Mouse (Mus musculus): Measurements from ENCODE around the gene Sema4b.

The Sema4b gene

DNA sequence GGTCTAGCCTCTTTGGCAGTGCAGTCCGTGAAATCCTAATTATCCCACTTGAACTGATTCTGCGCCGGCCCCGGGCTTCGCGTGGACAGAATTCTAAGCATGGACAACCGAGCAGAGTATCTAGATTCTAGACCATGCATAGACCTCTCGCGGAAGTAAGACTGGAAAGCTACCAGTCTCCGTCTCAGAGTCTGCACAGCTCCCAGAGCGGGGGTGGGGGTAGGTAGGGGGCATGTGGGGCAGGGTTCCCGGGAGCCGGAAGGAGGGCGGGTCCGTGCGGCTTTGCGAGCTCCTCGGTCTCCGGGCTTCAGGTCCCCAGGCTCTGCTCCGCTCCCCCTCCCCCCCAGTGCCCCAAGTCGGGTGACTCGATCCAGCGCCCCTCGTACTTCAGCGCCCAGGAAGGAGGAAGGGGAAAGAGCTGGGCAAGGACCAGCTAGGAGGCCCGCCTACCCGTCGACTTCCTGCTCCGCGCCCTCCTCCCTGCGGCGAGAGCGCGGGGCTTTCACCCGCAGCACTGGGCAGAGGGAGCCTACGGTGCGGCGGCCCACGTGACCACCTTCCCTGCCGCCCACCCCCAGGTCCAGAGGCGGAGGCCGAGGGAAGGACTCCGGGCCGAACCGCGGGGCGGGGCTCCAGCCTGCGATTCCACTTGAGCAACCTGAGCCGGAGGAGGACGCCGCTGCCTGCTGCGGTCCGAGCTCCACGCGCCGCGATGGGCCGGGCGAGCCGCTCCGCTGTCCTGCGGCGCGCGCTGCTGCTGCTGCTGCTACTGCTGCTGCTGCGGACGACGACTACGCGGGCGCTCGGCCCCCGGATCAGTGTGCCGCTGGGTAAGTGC, 11.5 kb downstream of the Sema4b start:
- DNase-seq (ENCODE audit: low spot score), result peak; percentile 65

DNA sequence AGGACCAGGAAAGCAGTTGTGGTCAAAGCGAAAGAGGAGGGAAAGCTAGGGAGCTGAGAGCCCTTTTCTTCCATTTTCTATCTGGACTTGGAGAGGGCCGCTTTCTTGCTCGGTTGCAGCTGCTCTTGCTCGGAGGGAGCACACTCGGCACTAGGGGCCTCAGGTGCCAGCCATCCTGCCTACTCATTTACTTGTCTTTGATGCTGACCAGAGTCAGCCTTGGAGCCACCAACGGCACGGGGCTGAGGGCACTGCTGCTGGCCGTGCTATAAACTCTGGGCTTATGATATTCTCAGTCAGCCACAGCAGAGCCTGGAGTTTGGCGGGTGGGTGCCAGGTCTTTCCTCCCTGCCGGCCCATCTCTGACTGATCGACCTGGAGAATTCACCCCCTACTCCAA, 12.2 kb downstream of the Sema4b start:
- no peak for DNase-seq (ENCODE audit: low spot score)

DNA sequence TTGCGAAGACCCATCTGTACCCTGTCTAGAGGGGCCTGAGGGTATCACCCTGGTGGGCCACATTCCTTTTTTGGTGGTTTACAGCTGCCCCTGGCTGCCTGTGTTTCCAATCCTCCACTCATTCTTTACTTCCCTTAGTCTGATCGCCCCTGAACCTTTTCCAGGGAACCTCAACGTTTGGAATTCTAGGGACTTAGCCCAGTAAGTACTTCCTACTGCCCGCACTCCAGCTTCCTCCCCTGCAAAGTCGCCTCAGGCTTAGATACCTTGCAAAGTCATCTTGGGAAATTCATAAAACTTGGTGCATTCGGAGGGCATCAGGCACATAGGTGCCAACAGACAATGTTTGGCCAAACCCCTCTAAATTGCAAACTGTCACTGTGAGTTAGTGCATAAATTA, 12.6 kb downstream of the Sema4b start:
- DNase-seq (ENCODE audit: low spot score), result no peak

DNA sequence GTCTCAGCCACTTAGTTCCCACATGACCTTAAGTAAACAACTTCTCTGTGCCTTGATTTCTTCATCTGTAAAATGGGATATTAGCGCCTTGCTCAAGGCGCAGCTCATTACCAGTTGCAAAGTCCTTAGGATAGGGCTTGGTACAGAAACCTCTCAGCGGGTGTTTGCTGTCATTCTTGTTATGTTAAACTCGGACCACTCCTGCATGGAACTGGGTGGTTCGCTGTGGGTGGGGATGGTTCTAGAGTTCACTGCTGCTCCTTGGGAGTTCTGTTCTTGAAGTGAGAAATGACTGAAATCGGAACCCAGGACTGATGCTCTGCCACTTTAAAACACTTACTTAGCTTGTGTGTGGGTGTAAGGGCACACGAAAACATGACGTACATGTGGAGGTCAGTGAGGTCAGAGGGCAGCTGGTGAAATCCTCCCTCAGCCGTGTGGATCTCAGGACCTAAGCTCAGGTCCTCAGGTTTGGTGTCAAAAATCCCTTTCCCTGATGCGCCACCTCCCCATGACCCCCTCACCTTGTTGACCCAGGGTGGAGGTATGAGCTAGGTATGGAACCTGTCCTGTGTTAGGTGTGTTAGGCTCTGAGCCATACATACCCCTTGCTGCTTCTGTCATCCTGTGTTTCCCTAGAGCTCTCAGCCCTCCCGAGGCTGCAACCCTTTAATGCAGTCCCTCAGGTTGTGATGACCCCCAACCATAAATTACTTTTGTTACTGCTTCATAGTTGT, 13.4 kb downstream of the Sema4b start:
- DNase-seq (ENCODE audit: low spot score), result no peak

DNA sequence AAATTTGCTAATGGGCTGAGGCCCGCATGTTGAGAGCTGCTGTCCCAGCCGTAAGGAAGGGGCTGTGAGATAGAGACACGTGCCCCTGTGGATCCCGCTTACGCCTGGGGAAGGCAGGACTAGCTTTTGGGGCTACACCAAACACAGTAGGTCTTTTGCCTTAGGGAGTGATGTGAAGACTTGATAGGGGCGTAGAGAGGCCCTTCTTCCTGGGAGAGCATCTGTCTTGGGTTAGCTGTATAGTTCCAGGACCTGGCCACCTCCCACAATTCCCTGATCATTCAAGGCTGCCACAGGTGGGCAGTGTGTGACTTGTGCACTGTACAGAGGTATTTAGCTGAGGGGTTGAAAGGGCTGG, 13.9 kb downstream of the Sema4b start:
- DNase-seq (ENCODE audit: low spot score), result no peak

DNA sequence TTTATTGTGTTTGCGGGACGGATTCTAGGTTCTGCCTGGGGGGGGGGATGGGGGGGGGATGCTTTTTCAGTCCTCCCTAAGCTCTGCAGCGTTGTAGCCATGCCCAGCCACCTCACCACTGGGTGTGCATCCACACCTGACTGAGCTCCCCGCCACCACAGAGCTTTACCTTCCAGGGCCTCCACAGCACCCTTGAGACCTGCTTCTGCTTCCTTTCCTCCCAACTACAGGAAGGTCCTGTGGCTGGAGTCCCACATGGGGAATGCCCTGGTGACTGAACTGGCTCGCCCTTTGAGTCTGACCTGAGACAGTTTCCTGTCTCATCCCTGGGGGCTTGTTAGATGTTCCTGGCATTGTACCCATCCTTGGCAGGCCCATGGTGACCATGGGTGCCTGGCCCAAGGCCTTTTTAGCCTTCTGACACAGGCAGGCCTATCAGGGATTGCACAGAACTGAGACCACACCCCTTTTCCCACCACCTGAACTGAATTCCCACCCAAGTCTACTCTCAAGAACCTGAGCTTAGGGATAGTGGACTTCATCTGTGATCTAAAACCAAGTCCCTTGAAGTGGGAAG, 14.4 kb downstream of the Sema4b start:
- no peak for DNase-seq (ENCODE audit: low spot score)

DNA sequence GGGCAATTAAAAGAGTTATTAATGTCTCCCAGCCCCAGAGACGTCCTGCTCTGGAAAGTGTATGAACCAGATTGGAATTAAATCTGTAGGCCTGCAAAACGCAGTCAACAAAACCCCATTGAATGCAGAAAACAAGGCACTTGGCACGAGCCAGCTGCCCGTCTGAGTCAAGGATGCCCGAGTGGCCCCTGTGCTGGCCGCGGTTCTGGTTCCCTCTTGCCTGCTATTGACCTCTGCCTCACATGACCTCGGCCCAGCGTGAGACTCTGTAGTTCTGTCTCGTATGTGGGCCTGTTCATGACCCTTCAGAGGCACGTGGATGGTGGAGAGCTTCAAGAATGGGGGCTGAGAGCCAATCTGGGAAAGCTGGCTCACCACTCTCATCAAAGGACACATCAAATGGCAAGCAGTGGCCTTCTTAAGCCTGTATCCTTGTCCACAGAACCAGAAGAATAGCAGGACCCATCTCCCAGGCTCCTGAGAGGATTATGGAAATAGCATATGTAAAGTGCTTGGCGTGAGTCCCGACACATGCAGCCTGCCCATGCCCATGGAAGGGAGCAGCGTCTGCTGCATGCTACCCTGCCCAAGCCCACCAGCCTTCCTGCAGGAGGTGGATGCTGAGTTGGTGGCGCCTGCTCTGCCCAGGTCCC, 15.4 kb downstream of the Sema4b start:
- no peak for DNase-seq (ENCODE audit: low spot score)

DNA sequence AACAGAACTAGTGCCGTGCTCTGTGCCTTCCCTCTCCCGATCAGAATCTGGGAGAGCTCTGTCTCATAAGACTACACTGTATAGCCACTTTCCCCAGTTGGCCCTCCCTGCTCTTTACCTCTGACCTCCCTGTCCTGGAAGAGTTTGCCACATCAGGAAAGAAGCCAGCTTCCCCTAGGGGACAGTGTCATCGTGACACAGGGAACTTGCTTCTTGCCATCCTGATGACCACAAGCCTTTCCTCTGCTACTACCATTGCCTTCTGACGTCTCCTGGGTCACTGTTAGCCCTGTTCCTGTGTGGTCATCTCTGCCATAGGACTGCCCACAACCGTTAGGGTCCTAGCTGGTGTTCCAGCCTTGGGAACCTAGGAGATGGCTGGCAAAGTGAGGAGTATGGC, 16.3 kb downstream of the Sema4b start:
- peak; percentile 83 for DNase-seq (ENCODE audit: low spot score)

DNA sequence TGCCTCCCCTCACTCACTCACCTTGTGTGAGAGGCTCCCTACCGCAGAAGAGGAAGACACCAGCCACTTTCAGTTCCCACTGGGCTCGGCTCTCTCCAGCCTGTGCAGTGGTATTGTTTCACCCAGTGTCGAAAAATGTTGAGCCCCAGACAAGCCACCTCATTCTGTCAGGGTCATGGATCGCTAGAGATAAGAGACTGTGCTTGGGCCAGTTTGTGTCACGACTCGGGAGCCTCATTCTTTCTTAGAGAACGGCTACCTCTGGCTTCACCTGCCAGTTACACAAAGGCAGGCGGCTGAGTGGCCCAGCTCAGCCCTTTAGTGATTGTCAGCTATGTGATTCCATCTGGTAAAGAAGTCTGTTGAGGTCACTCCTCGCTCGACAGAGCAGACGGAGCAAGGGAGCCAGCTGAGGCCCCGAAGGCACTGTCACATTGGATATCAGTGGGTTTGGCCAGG, 17.0 kb downstream of the Sema4b start:
- no peak for DNase-seq (ENCODE audit: low spot score)

DNA sequence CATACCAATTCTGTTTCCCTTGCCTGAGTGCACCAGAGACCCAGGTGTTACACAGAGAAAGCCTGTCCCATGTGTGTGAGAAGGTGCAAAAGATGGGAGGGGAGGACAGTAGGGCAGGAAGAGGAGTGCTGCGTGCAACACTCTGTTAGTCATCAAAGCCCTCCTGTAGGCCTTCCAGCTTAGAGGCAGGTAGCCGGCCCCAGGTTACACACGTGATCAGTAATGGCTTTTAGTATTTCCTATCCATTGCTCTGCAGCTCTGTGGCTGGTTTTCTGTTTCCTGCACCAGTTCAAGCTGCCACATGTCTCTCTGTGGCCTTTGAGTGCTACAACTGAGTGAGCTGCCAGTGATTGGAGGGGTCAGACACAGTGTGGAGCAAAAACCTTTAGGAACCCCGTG, 17.7 kb downstream of the Sema4b start:
- DNase-seq (ENCODE audit: low spot score), result no peak

DNA sequence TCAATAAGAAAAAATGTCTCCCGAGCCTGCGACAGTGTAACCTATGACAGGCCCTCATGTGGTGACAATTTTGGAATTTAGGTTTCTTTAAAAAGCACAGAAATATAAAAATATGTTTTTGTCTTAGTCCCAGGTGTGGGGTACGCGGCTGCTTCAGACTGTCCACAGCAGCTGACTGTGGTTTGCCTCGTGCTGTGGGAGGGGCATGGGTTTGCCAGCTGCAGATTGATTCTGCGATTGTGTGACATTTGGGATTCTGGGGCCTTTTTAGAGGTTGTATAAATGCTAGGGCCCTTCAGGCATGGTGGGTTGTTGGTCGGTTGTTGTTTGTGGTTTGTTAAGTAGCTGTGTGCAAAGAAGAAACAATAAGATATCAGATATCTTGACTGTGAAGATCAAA, 18.3 kb downstream of the Sema4b start:
- DNase-seq (ENCODE audit: low spot score), result no peak

DNA sequence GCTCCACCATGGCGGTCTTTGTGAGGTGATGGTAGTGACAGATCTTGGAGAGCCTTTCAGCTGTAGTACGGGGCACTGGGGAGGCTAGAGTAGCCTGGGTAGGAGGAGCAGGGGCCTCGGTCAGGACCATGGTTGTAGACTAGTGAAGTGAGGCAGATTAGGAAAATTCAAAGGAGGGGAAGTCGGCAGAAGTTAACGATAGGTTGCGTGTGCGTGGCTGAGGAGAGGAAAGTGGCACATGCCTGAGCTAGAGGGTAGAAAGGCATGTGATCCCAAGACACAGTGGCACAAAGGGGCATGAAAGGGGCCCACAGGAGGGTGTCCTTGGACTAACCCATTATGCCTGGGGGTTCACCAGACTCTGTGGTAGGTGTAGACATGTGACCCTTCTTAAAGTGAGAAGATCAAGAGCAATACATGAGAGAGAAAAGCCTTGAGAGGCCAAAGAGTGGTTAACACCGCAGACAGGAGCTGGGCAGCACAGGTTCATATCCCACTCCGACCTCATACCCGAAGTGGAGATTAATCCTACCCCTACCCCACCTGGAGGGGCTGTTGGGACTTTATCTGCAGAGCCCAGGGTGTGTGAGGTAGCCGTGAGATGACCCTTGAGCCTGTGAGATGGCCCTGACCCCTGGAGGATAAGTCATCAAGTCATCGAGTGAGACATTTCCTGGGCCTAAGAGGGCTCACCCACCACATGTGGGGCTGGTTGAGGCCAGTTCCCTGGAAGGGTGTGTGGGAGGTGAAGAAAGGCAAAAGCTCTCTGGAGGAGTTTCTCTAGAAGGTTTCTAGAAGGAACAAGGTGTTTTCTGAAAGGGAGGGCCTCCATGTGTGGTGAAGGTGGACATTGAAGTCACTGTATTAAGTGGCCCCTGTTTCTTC, 19.3 kb downstream of the Sema4b start:
- no peak for DNase-seq (ENCODE audit: low spot score)

DNA sequence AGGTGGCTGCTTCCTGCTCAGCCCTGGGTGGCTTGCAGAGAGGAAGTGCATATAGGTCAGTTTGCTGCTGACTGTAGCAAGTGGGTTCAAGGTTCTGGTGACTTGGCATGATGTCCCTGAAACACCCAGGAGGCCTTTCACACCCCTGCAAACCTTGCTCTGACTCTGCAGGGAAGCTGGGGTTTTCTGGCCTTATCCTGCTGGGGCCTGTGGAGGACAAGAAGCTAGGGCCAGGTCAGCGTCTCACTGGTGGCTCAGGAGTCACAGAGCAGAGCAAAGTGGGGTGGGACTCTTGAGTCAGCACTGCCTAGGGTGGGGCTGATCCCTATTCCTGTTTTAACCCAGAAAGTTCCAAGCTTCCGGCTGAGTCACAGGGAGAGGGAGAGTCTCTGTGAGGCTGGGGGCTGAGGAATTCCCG, 20.7 kb downstream of the Sema4b start:
- peak; percentile 43 for DNase-seq (ENCODE audit: low spot score)

DNA sequence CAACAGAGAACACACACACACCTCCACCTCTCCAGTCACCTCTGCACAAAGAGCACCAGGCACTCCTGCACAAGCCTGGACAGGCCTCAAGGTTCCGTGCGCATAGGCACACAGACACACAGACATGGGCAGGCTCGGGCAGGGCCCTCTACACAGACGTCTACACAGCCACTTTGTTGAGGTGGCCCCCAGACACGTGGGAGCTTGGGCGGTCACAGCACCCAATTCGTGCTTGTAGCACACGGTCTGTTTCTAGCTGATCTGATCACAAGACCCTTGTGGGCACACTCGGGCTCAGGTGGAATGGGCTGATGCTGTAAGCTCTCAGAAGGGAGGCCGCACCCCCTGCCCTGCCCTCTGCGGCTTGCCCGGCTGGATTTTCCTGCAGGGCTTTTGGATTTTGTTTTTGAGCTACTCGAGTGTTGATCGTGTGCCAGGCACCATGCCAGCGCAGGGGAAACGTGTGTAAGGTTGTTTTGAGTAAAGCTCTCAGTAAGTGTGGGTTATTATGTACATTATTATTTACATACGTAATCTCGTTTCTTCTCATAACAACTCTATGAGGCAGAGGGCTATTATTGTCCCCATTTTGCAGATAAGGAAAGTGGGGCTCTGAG, 21.5 kb downstream of the Sema4b start:
- DNase-seq (ENCODE audit: low spot score), result no peak

DNA sequence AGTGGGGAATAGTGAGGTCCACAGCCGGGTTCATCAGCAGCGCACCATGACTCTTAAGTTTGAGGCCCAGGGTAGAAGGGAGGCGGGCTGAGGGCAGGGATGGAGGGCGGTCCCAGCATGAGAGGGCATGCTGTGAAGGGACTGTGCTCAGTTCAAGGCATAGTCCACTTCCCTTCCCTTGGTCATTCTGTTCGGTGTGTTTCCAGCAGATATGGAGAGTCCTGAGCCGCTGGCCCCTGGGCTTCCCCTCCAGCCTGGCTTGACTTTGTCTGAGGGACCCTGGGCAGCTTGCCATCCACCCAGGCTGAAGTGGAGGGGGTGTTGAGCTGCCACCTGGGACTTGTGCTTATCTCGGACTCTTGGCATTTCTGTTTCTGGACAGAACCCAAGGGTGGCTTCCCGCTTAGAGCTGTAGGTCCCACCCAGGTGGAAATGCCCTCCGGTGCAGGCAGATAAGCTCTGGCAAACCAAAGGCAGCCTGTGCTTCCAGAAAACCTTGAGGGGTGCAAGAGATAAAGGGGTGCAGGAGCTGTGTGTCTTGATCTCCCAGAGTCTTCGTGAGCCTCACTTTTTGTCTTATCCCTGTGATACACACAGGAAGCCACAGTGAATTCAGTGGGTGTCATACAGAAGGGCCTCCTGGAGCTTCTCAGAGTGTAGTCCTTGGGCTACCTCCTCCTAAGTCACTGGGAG, 22.2 kb downstream of the Sema4b start:
- no peak for DNase-seq (ENCODE audit: low spot score)

DNA sequence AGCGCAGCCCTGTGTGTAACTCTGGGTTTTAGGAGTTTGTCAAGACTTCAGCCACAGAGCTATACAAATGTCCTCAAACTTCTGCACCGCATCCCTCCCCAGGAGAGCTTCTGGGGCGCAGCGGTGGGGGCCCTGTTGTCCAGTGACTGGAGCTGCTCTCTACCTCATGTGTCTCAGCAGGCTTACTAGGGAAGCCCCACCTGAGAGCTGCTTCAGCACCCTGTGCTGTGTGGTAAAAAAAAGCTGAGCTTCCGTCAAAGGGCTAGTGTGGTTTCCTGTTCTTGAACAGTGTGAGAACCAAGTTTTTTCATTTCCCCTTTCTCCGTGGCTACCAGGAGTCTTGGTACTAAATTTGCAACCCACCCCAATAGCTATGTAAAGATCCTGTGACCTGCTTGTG, 23.0 kb downstream of the Sema4b start:
- no peak for DNase-seq (ENCODE audit: low spot score)

DNA sequence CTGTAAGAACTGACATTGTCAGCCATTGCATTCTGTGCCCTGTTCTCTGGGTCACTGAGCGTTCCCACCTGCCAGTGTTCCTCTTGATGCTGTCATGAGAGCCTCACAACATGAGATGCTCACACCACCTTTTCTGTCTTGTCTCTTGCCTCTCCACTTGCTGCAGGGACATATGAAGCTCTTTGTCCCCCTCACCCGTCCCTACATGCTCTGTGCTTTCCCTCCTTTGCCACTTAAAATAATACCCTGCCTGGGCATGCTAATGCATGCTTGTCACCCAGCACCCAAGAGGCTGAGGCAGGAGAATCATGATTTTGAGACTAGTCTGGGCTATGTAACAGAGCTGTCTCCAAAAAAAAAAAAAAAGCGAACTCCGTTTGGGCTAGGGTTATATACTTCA, 24.3 kb downstream of the Sema4b start:
- no peak for DNase-seq (ENCODE audit: low spot score)

DNA sequence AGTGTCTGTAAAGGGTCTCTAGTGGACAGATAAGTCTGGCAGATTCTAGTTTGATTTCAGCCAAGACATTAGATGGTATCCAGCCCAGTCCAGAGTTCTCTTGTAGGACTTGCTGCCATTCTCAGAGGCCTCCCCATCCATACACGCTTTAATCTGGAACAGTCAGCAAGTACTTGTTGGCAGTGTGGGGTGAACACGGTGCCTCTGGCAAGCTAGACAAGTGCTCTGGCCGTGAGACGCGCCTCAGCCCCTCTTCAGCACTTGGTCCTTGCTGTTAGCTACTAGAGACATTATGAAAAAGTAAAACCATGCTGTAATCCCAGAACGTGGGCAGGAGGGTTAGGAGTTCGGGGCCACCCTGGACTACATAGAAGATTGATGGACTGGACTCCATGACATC, 27.0 kb downstream of the Sema4b start:
- DNase-seq (ENCODE audit: low spot score), result no peak

DNA sequence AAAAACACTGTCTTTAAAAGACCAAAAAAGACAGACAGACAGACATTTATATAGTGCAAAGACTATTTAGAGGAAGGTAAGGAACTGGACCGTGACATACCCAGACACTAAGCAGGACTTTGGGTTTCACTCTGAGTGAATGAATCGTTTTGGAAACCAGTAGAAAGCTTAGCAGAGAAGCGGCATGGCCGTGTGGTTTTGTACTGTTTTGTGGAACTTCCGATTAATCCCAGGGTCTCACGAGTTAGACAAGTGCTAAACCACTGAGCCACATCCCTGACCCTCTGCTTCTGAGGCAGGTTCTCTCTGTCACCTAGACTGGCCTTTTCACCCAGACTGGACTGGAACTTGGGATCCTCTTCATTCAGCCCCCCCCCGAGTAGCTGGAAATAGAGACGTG, 27.8 kb downstream of the Sema4b start:
- no peak for DNase-seq (ENCODE audit: low spot score)

DNA sequence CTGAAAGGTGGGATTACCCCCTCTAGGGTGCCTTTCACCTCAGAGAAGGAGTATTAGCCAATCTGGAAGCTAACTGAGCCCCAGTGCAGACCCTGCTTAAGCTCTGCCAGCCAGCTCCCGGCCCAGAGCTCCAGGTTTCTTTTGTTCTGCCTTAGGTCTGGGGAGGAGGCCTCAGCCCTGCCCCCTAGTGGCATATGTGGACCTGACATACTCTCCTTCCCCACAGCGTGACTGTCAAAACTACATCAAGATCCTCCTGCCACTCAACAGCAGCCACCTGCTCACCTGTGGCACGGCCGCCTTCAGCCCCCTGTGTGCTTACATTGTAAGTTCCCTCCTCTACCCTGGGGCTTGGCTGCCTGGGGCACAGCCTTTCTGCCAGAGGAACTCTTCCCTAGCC, 28.8 kb downstream of the Sema4b start:
- DNase-seq (ENCODE audit: low spot score), result peak; percentile 65

DNA sequence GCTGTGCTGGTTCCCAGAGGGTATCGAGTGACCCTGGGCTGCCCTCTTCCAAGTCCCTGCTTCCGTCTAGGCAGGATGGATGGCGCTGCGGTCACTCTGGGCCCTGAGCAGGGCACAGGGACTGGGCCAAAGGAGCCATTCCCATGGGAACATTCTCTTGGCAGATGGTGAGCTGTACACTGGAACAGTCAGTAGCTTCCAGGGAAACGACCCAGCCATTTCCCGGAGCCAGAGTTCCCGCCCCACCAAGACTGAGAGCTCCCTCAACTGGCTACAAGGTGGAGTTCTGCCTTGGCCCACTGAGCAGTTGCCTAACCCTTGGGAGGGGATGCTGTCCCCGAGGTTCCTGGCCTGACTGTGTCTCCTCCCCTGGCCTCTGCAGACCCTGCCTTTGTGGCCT, 29.9 kb downstream of the Sema4b start:
- DNase-seq (ENCODE audit: low spot score), result peak; percentile 94
